Mouse (Mus musculus): ENCODE data around the gene Pacs1. TPM values are rescaled to one million over a fixed set of nuclear protein-coding genes. Genes with fewer than 3 reads are reported as not detected.
A peak's percentile ranks its signal among the peaks of the same experiment; 100 is the strongest.
"Not testable (repeated sequence)": the region's sequence is repeated elsewhere in the genome, so short reads cannot be mapped to it uniquely, and the experiment has no call there.

Pacs1 gene
- total RNA-seq, 2 experiments from 2014 or later: 5.2 to 8.5 TPM

- Histone ChIP-seq H3K27ac (no peak overlapping the region), H3K4me3 (peak overlapping the region; percentile 65)
- TF ChIP-seq CTCF (IDR thresholded peaks at IDR 0.05): no peak
- intact Hi-C loops (cut with DNase I): no loop called here
- no peak for DNase-seq
Observed at GRCm38 (mm10) chr19:5097521-5098362, 175.2 kb downstream of the Pacs1 start.

GRCm38 (mm10) chr19:5095887-5096474, 176.9 kb downstream of the Pacs1 start:
- intact Hi-C loops (cut with DNase I): no loop called here

GRCm38 (mm10) chr19:5094746-5095417, 178.0 kb downstream of the Pacs1 start:
- no peak for DNase-seq
- no peak for TF ChIP-seq CTCF (IDR thresholded peaks at IDR 0.05)
- Histone ChIP-seq H3K27ac (no peak overlapping the region), H3K4me3 (no peak overlapping the region)
- intact Hi-C loops (cut with DNase I): loop anchor here (5.0 kb wide), 1 partner anchor 37 kb away; no protein-coding TSS in a partner anchor

More at GRCm38 (mm10) chr19:5095887-5096474, 176.9 kb downstream of the Pacs1 start:
- Histone ChIP-seq H3K4me3 (no peak overlapping the region), H3K27ac (no peak overlapping the region)
- DNase-seq: no peak
- TF ChIP-seq CTCF (IDR thresholded peaks at IDR 0.05): no peak

GRCm38 (mm10) chr19:5094243-5094632, 178.7 kb downstream of the Pacs1 start:
- intact Hi-C loops (cut with DNase I): loop anchor here (5.0 kb wide), 1 partner anchor 38 kb away; no protein-coding TSS in a partner anchor
- peak; percentile 92 for DNase-seq
- H3K27ac ChIP-seq: no peak overlapping the region
- no peak overlapping the region for H3K4me3 ChIP-seq
- TF ChIP-seq CTCF (IDR thresholded peaks at IDR 0.05): peak; percentile 93

GRCm38 (mm10) chr19:5093481-5094242, 179.3 kb downstream of the Pacs1 start:
- no peak for TF ChIP-seq CTCF (IDR thresholded peaks at IDR 0.05)
- intact Hi-C loops (cut with DNase I): loop anchor here (5.0 kb wide), 1 partner anchor 39 kb away; no protein-coding TSS in a partner anchor

GRCm38 (mm10) chr19:5092083-5092482, 180.8 kb downstream of the Pacs1 start:
- no peak overlapping the region for H3K4me3 ChIP-seq
- no peak for TF ChIP-seq CTCF (IDR thresholded peaks at IDR 0.05)
- intact Hi-C loops (cut with DNase I): loop anchor here (5.0 kb wide), 1 partner anchor 40 kb away; no protein-coding TSS in a partner anchor
- no peak overlapping the region for H3K27ac ChIP-seq
- no peak for DNase-seq

More at GRCm38 (mm10) chr19:5093481-5094242, 179.3 kb downstream of the Pacs1 start:
- Histone ChIP-seq H3K4me3 (no peak overlapping the region), H3K27ac (no peak overlapping the region)
- DNase-seq: no peak

GRCm38 (mm10) chr19:5089324-5089723, 183.6 kb downstream of the Pacs1 start:
- DNase-seq: no peak
- intact Hi-C loops (cut with DNase I): loop anchor here (5.0 kb wide), 1 partner anchor 47 kb away; the partner anchor contains the start of gene Brms1
- Histone ChIP-seq H3K27ac (no peak overlapping the region), H3K4me3 (peak overlapping the region; percentile 86)
- no peak for TF ChIP-seq CTCF (IDR thresholded peaks at IDR 0.05)

GRCm38 (mm10) chr19:5087884-5088728, 184.8 kb downstream of the Pacs1 start, which contains the start of gene Yif1a:
TSS of gene Yif1a (plus strand) at chr19:5088538.
- intact Hi-C loops (cut with DNase I): loop anchor here (5.0 kb wide), 1 partner anchor 46 kb away; the partner anchor contains the start of gene Brms1

GRCm38 (mm10) chr19:5086533-5086932, 186.4 kb downstream of the Pacs1 start:
- intact Hi-C loops (cut with DNase I): loop anchor here (5.0 kb wide), 1 partner anchor 44 kb away; the partner anchor contains the start of gene Brms1
- not testable (repeated sequence) for H3K27ac ChIP-seq, H3K4me3 ChIP-seq, DNase-seq

More at GRCm38 (mm10) chr19:5087884-5088728, 184.8 kb downstream of the Pacs1 start, which contains the start of gene Yif1a:
- H3K4me3 ChIP-seq: peak within 1 kb of the TSS; percentile 86
- TF ChIP-seq CTCF (IDR thresholded peaks at IDR 0.05): peak; percentile 60
- DNase-seq: peak; percentile 93
- peak within 1 kb of the TSS; percentile 95 for H3K27ac ChIP-seq

- no peak for TF ChIP-seq CTCF (IDR thresholded peaks at IDR 0.05)
- Histone ChIP-seq H3K27ac (no peak within 1 kb of the TSS), H3K4me3 (peak within 1 kb of the TSS; percentile 72)
- intact Hi-C loops (cut with DNase I): loop anchor here (5.0 kb wide), 1 partner anchor 43 kb away; the partner anchor contains the start of gene Brms1
- peak; percentile 66 for DNase-seq
Observed at GRCm38 (mm10) chr19:5085145-5085863, 187.6 kb downstream of the Pacs1 start, which contains the start of gene Tmem151a. TSS of gene Tmem151a (minus strand) at chr19:5085531.
